Mouse (Mus musculus) hindbrain, embryonic 16.5 days (tissue): ENCODE measurements at regions not wholly inside any gene's neighbourhood (a gene's known extent, or its start where the extent isn't known, plus 50 kb on each side); places are given as distances from the start of the nearest gene placed in this dataset.

Source experiments
- ATAC-seq: fragments of 200-750 bp; cut with Nextera tagmentation; 2 replicates; pipeline ENCODE4 v1.8.0; 2017; ENCODE audit warnings: moderate TSS enrichment, moderate library complexity
- H3K27ac ChIP-seq: fragments of 300-500 bp; sonication (generic); 2 replicates; pipeline ENCODE4 v1.5.1; 2014; ENCODE audit warnings: low read depth, mild to moderate bottlenecking, control low read depth, low read length, moderate library complexity
- H3K27me3 ChIP-seq: fragments of 300-500 bp; sonication (generic); replicated peaks from 2 replicates; pipeline ENCODE4 v1.6.1; 2014; ENCODE audit warnings: low read length; ENCODE audit not compliant: control insufficient read depth, insufficient read depth
- H3K36me3 ChIP-seq: fragments of 300-500 bp; sonication (generic); 2 replicates; pipeline ENCODE4 v1.6.1; 2014; ENCODE audit warnings: mild to moderate bottlenecking, low read length, moderate library complexity, mixed read lengths; ENCODE audit not compliant: control insufficient read depth, insufficient read depth
- H3K4me1 ChIP-seq: fragments of 300-500 bp; sonication (generic); 2 replicates; pipeline ENCODE4 v1.6.1; 2014; ENCODE audit warnings: low read depth, low read length; ENCODE audit not compliant: control insufficient read depth, insufficient read depth
- H3K4me2 ChIP-seq: fragments of 300-500 bp; sonication (generic); 2 replicates; pipeline ENCODE4 v1.6.1; 2014; ENCODE audit warnings: mild to moderate bottlenecking, low read length, control low read depth, moderate library complexity
- H3K4me3 ChIP-seq: fragments of 300-500 bp; sonication (generic); 2 replicates; pipeline ENCODE4 v1.5.1; 2014; ENCODE audit warnings: mild to moderate bottlenecking, low read length, control low read depth, moderate library complexity
- H3K9ac ChIP-seq: fragments of 300-500 bp; sonication (generic); 2 replicates; pipeline ENCODE4 v1.6.1; 2014; ENCODE audit warnings: low read depth, mild to moderate bottlenecking, control low read depth, low read length, moderate library complexity
- H3K9me3 ChIP-seq: fragments of 300-500 bp; sonication (generic); 2 replicates; pipeline ENCODE4 v1.6.1; 2014; ENCODE audit warnings: mild to moderate bottlenecking, low read length, moderate library complexity; ENCODE audit not compliant: control insufficient read depth
- WGBS: fragments of 180-500 bp; shearing (Covaris S2); extraction: QIAGEN DNeasy Blood & Tissue Kit; methylation state at CpG from one replicate; pipeline ENCODE4 v1.1.7; 2014; 5-methylcytosine and 5-hydroxymethylcytosine counted together

DNA sequence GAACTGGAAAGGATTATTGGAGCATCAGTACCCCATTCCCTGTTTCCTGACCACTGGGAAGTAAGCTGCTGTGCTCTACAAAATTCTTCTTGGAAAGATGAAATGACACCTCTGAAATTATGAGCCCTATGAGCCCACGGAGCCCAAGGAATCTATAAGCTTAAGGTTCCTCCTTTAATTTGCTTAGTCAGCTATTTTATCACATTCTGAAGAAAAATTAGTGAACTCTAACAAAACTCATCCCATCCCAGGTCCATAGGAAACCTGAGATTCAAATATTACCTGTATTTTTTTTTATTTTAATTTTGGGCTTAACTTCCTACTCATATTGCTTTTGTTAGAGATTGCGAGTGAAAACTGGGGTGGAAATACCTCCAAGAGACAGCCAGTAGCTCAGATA is 194.5 kb upstream of the B3gat1 start:
- H3K4me2 ChIP-seq, result no peak overlapping the region
- no peak overlapping the region for H3K27ac ChIP-seq
- no peak overlapping the region for H3K9ac ChIP-seq
- 99% methylated on average over 2 of the region's 2 CpGs for WGBS
- no peak overlapping the region for H3K4me3 ChIP-seq
- H3K27me3 ChIP-seq, result no peaks in the 10 kb centered on the region
- no peaks in the 10 kb centered on the region for H3K4me1 ChIP-seq
- no peak for ATAC-seq
- H3K36me3 ChIP-seq, result no peaks in the 10 kb centered on the region
- H3K9me3 ChIP-seq, result no peaks in the 10 kb centered on the region

DNA sequence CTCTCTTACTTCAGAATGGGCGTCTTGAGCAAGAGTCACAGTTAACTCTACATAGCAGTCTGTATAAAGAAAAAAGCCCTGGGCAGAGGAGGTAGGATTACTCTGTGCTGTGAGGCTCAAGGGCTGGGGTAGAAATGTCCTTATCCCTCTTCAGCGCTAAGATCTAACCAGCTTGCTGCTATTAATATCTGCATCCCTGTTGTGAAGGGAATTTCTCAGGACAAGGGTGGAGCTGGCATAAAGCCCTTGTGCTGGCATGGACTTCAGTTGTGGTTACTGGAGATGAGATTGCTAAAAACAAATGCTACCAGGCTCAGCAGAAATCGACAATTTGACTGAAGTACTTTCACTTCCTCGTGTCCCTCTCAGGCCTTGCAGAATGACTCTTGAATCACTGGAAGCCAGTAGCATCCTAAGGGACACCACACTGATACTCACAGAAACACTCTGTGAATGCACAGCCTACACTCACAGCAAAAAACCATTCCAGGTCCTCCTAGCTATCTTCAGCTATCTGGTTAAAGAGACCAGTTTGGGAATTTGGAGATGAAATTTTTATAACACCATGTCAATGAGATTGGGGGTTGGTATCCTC is 185.1 kb upstream of the B3gat1 start:
- Histone ChIP-seq H3K4me2 (no peak overlapping the region), H3K9ac (no peak overlapping the region), H3K4me3 (no peak overlapping the region), H3K9me3 (no peaks in the 10 kb centered on the region), H3K27me3 (no peaks in the 10 kb centered on the region), H3K27ac (no peak overlapping the region), H3K4me1 (no peaks in the 10 kb centered on the region), H3K36me3 (no peaks in the 10 kb centered on the region)
- WGBS, result 69% methylated on average over 4 of the region's 4 CpGs
- no peak for ATAC-seq

DNA sequence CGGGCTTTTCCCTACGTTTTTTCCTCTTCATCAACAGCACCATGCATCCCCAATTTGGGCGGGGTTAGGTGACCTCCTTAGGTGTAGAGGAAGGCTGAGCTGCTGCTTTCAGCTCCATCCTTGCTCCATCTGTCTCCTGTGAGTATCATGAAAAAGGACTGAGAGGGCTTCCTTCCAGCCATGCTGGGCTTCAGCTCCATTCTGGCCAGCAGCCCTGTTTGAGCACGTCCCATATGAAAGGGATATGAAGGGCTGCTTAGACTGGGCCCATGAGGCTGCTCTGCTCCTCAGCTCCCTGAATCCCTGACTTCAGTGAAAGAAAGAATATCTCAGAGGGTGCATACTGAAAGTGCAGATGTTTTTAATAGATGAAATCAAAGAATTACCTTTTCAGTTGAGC is 184.4 kb upstream of the B3gat1 start:
- no peak overlapping the region for H3K4me2 ChIP-seq
- H3K9me3 ChIP-seq, result no peaks in the 10 kb centered on the region
- no peak overlapping the region for H3K4me3 ChIP-seq
- no peaks in the 10 kb centered on the region for H3K4me1 ChIP-seq
- H3K27me3 ChIP-seq, result no peaks in the 10 kb centered on the region
- no peaks in the 10 kb centered on the region for H3K36me3 ChIP-seq
- H3K9ac ChIP-seq, result no peak overlapping the region
- WGBS, result 76% methylated on average over 4 of the region's 4 CpGs
- no peak; the same call in 1 of the 2 replicates for ATAC-seq
- no peak overlapping the region for H3K27ac ChIP-seq

DNA sequence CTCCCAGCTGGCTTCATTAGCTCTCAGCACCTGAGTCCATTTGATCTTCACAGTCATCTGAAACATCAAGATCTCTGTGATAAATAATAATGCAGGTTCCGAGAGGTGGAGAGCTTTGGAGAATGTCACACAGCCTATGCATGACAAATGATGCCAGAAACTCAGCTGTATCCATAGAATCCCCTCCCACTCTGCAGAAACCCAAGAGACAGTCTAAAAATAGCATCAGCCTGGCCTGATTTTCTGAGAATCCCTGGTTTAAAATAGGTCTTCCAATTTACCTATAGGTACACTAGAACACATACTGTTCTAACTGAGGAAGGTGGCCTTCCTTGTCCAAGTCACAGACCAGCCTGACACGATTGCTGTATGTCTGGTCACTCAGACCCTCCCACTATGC is 184.0 kb upstream of the B3gat1 start:
- H3K4me3 ChIP-seq, result no peak overlapping the region
- H3K9me3 ChIP-seq, result no peaks in the 10 kb centered on the region
- H3K27ac ChIP-seq, result no peak overlapping the region
- no peak for ATAC-seq
- no peaks in the 10 kb centered on the region for H3K27me3 ChIP-seq
- no peak overlapping the region for H3K9ac ChIP-seq
- no peak overlapping the region for H3K4me2 ChIP-seq
- H3K4me1 ChIP-seq, result no peaks in the 10 kb centered on the region
- 76% methylated on average over 2 of the region's 2 CpGs for WGBS
- H3K36me3 ChIP-seq, result no peaks in the 10 kb centered on the region

DNA sequence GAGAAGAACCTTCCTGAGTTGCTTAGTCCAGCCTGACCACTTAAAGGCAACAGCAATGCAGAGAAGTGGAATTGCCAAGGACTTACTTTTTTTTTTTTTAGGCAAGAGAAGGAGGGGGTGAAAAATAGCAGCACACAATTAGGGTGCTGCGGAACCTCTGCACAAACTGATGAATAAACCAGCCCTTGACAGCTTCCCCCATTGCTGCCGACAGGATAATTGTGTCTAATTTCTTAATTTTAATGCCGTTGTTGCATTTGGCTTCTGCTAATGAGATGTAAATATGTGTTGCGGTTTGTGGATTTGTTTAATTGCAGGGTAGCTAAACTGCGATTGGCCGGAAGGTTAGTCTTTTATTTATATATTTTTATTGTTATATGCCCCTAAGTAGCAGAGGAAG is 157.5 kb upstream of the B3gat1 start:
- ATAC-seq, result no peak
- Histone ChIP-seq H3K9ac (no peak overlapping the region), H3K9me3 (no peaks in the 10 kb centered on the region), H3K4me3 (no peak overlapping the region), H3K4me2 (no peak overlapping the region), H3K27me3 (no peaks in the 10 kb centered on the region), H3K36me3 (no peaks in the 10 kb centered on the region), H3K27ac (no peak overlapping the region), H3K4me1 (no peaks in the 10 kb centered on the region)
- WGBS, result 79% methylated on average over 6 of the region's 6 CpGs

DNA sequence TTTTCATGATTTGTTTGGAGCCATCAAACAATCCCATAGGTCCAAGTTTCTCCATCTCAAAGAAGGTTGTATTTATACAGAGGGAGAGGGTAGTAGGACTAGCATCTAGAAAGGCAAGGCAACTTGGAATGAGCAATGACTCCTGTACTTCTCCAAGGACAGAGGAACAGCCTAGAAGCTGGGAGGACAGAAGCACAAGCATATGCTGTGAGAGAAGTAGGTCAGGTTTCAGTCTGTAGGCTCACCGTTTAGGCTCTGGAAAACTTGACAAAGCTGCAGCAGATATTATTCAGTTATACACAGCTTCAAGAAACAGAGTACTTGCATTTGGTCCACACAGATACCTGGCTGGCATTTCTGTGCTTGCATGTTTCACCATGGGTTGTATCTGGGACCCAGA is 131.5 kb upstream of the B3gat1 start:
- Histone ChIP-seq H3K27ac (no peak overlapping the region), H3K9ac (no peak overlapping the region), H3K36me3 (no peaks in the 10 kb centered on the region), H3K4me2 (no peak overlapping the region), H3K9me3 (no peaks in the 10 kb centered on the region), H3K4me1 (no peaks in the 10 kb centered on the region), H3K4me3 (no peak overlapping the region), H3K27me3 (no peaks in the 10 kb centered on the region)
- ATAC-seq, result no peak
- 93% methylated on average over 1 of the region's 1 CpGs for WGBS

DNA sequence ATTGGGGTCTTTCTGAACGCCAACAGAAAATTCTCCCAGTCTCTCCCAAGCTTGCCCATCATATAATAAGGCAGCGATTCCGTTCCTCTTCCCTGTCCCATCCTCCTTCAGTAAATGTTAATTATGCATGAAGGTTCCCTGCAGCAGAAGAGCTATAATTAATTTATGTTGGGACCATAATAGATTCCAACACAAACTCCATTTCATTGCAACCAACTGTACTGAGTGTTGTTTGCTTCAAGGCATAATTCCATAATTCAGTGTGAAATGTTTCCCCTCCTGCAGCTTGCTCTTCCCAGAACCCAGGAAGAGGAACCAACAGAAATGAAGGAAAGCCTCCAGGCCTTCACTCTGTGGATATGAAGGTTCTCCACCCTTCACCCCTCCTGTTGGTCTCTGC is 129.0 kb upstream of the B3gat1 start:
- no peaks in the 10 kb centered on the region for H3K4me1 ChIP-seq
- H3K36me3 ChIP-seq, result no peaks in the 10 kb centered on the region
- H3K27ac ChIP-seq, result no peak overlapping the region
- ATAC-seq, result no peak
- no peaks in the 10 kb centered on the region for H3K27me3 ChIP-seq
- no peak overlapping the region for H3K4me2 ChIP-seq
- no peaks in the 10 kb centered on the region for H3K9me3 ChIP-seq
- H3K9ac ChIP-seq, result no peak overlapping the region
- no peak overlapping the region for H3K4me3 ChIP-seq
- 63% methylated on average over 3 of the region's 3 CpGs for WGBS

GRCm38 (mm10) chr9:26611711-26612437 is 121.7 kb upstream of the B3gat1 start:
- ATAC-seq, result peak; percentile 61
- no peak overlapping the region for H3K9ac ChIP-seq
- 54% methylated on average over 6 of the region's 6 CpGs for WGBS

GRCm38 (mm10) chr9:26622840-26623448 is 110.6 kb upstream of the B3gat1 start:
- WGBS, result 71% methylated on average over 1 of the region's 1 CpGs
- no peak overlapping the region for H3K27ac ChIP-seq
- ATAC-seq, result peak; percentile 42; the same call in 1 of the 2 replicates
- H3K9me3 ChIP-seq, result no peaks in the 10 kb centered on the region
- no peak overlapping the region for H3K4me2 ChIP-seq
- no peaks in the 10 kb centered on the region for H3K4me1 ChIP-seq
- H3K36me3 ChIP-seq, result no peaks in the 10 kb centered on the region
- no peak overlapping the region for H3K9ac ChIP-seq
- H3K4me3 ChIP-seq, result no peak overlapping the region
- H3K27me3 ChIP-seq, result no peaks in the 10 kb centered on the region

More at GRCm38 (mm10) chr9:26611711-26612437, 121.7 kb upstream of the B3gat1 start:
- Histone ChIP-seq H3K27ac (no peak overlapping the region), H3K9me3 (no peaks in the 10 kb centered on the region), H3K27me3 (no peaks in the 10 kb centered on the region), H3K4me1 (no peaks in the 10 kb centered on the region; the same call in 1 of the 2 replicates), H3K4me3 (no peak overlapping the region), H3K36me3 (no peaks in the 10 kb centered on the region), H3K4me2 (no peak overlapping the region)
